Mouse (Mus musculus) left cerebral cortex, postnatal 25 days (tissue): ENCODE results near the gene Fam53b. TPM values are rescaled to one million over a fixed set of nuclear protein-coding genes. Genes with fewer than 3 reads are reported as not detected.

Source experiments
- DNase-seq, 2 experiments: peaks; one replicate each; pipeline ENCODE4 v3.0.0; 2022; ENCODE audit warnings: low spot score in 2 of 2, mixed read lengths in 1 of 2
- intact Hi-C: fragments of 180-260 bp; cut with DNase I; formaldehyde crosslinking; loops from one replicate; pipeline ENCODE4 v1.15.1; 2025
- total RNA-seq, 2 experiments: library from RNA; stranded (reverse); gene quantifications; 2 replicates each; pipeline ENCODE4 v1.2.3; 2021

The Fam53b gene
- total RNA-seq, 2 experiments from 2014 or later, result 48.1 to 50.7 TPM

DNA sequence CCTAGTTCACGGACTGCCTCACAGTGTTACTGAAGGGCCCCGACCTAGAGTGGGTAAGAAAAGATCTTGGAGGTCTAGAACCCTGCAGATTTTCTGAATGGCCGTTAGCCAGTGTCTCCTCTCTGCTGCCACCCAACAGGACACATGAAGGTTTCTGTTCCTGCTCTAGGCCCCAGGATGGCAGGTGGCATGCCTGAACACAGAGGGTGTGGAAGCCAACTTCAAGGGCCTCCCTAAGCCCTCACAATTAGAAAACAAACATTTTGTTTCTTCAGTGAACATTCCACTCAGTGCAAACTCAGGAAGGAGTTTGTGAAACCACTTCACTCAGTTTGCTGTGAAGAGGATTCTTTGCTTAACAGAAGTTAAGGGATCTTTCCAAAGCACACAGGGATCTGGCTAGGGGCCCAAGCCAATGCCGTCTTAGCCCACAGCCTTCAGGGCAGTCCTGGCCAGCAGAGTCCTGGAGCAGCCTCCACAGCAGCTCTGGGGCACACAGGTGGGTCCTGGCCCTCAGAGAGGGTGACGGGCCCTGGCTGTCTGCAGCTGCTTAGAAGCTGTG lies 89.1 kb downstream of the Fam53b start:
- no peak for DNase-seq
- intact Hi-C loops, result no loop called here

DNA sequence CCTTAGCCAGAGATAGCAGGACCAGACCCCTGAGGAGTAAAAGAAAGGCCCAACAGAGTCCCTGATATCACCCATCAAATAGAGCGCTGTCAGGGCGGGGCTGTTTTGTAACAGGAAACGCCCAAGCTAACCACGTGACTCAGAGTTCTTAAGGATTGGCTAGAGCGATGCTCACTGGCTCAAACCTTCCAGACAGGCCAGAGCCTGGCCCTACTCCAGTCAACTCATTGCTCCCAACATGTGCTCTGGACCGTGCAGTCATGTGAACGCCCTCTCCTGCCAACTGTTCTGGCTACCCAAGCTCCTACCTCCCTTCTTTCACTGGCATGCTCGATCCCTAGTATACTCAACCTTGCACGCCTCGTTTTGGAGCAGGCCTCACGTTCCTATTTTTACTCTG lies 89.8 kb downstream of the Fam53b start:
- intact Hi-C loops, result no loop called here

DNA sequence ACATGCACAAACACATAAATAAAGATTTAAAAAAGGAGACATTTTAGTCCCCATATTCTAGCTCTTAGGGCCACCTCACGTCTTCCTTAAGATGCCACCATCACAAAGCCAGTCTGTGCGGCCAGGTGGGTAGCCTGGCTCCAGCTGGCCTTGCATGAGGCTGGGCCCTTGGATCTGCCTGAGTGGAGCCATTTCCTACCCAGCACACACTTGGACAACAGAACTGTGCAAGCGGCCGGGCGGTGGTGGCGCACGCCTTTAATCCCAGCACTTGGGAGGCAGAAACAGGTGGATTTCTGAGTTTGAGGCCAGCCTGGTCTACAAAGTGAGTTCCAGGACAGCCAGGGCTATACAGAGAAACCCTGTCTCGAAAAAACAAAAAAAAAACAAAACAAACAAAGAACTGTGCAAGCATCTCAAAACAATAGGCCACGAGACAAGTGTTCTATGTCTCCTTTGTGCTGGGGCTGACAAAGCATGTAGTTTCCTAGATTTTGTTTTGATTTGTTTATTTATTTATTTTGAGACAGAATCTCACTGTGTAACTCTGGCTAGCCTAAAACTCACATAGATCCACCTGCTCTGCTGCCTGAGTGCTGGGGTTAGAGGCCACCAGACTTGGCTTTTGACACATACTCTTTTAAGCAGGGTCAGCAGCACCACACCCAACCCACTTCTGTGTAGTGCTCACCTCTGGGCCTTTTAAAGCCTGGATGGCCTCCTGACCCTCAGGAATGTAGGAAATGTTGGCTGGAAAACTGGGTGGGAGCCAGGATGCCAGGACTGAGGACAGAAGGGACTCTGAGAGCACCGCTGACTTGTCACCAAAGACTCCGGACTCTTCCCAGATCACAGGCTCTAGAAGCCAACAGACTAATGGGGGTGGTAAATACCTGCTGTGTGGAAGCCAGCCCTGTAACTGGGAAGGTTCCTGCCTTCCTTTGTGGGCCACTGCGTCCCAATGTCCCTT lies 91.0 kb downstream of the Fam53b start:
- intact Hi-C loops, result no loop called here
- no peak for DNase-seq

More for the DNA sequence above, 89.8 kb downstream of the Fam53b start:
- DNase-seq, result peak in 1 of 2 experiments; percentile 57

DNA sequence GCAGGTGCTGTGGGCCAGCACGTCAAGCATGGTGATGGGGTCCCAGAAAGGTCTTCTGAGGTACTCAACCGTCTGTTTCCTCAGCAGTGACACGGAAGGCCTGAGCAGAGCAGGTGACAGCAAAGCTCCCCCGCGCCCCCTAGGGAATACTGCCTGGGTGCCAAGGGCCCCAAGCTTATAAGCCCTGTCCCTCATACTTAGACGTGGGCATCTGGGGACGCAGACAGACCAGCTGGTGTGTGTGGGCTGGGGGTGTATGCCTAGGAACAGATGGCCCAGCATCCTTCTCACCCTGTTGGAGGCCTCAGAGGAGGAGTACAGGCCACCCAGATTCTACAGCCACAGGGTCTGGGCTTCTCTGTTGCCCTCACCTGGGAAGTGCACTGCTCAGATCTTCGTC lies 93.1 kb downstream of the Fam53b start:
- intact Hi-C loops, result loop anchor here (2.0 kb wide), 1 partner anchor 68 kb away; no protein-coding TSS in a partner anchor
- DNase-seq, result peak in 1 of 2 experiments; percentile 80

DNA sequence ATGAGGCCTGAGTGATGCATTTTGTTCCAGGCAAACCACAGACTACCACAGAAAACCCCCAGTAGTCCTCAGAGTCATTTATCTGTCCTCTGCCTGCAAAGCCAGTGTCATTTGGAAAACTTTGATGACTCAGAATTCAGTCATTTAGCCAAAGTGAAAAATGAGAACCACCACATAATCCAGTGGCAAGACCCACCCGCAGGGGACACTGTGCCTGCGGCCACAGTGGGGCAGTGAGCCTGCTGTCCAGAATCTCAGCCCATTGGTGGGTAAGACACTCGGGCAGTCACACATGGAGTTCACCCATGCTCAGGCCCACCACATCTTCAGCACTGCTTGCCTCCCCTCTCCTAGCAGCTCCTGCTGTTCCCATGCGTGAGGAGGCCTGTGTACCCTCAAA lies 94.1 kb downstream of the Fam53b start:
- intact Hi-C loops, result no loop called here
- DNase-seq, result no peak

DNA sequence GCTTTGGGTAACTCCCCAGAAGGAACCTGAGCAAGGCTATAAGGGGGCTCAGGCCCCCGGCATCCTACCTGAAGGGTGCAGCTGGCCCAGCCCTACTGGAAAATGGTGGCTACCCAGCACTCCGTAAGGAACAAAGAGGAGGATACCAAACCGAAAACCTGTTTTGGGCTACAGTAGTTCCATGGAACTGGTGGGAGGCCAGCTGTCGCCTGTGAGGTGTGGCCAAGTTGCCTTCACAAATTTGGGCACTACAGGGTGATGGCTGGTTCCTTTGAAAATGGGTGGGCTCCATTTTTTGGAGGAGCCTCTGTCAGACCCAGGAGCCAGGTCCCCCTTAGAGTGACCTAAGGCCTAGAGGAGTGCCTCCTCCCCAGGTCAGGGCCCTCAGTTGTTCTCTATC lies 98.4 kb downstream of the Fam53b start:
- DNase-seq, result no peak
- intact Hi-C loops, result no loop called here

DNA sequence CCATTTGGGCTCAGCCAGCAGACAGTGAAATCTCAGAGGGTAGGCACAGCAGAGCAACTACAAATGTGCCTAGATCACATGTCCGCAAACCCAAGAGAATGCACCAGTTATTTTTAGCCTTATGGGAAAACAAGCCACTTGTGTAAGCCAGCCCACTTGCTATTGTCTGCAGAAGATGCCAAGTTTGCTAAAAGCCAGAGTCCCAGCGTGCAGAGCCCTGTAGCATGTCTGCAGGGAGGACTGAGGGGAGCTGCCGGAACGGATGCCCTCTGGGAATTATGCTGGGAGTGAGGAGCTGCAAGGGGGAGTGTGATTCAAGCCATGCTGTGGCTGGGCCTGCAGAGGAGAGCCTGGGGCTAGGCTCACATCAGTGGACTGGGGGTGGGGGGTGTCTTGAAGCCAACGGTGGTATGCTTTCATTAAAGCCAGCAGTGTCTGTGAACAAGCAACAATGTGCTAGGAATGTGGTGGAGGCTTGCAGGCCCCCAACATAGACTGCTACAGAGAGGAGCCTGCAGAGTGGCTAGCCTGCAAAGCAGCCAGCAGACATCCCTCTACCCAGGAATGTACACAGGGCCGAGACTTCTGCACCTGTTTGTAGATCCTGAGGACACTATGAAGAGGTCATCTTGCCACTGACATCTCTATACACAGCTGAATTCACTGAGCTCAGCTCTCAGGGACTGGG lies 99.3 kb downstream of the Fam53b start:
- DNase-seq, result peak; percentile 59 to 82
- intact Hi-C loops, result loop anchor here (5.0 kb wide), 1 partner anchor 57 kb away; no protein-coding TSS in a partner anchor

DNA sequence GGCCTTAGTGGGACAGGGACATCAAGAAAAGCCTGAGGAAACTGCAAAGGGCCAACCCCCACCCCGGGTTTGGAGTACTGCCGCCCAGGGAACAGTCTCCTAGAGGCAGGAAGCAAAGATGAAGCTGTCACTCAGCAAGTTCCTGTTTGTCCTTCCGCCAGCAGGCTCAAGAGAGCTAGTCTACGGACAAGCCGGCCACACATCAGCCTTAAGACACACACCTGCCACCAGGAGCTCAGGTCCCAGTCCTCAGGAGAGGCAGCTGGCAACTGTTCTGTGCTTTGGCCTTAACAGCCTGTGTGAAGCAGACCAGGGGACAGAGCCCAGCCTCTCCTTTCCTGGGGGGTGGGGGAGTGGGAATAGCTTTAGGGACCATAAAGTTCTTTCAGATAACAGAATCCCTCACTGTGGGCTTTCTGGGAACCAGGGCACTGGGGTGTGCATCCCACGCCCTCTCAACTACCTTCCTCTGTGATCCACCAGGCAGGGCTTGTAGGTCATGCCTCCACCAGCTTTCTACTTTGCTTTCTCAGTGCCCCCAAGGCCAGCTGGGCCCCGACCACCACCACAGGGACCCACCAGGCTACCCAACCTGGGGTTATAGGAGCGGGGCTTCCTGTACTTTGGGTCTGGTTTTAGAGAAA lies 100.1 kb downstream of the Fam53b start:
- DNase-seq, result peak in 1 of 2 experiments; percentile 39
- intact Hi-C loops, result loop anchor here (5.0 kb wide), 1 partner anchor 56 kb away; no protein-coding TSS in a partner anchor

DNA sequence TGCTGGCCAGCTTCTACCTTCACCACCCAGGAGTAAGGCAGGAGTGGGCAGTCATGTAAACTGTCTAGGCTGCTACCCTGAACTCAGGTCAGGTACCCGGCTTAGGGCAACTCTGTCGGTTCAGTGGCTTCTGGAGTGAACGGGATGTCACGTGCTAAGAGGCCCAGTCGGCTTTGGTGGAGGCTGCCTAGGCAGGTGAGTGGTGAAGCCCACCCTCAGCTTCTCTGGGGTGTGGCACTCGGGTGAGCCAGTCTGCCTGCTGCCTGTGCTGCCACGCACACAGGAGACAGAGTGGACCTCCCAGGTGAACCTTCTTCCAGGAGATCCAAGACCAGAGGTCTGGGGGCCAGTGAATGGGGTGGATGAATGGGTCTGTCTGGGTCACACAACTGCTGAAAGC lies 100.7 kb downstream of the Fam53b start:
- intact Hi-C loops, result loop anchor here (5.0 kb wide), 1 partner anchor 56 kb away; no protein-coding TSS in a partner anchor
- no peak for DNase-seq

DNA sequence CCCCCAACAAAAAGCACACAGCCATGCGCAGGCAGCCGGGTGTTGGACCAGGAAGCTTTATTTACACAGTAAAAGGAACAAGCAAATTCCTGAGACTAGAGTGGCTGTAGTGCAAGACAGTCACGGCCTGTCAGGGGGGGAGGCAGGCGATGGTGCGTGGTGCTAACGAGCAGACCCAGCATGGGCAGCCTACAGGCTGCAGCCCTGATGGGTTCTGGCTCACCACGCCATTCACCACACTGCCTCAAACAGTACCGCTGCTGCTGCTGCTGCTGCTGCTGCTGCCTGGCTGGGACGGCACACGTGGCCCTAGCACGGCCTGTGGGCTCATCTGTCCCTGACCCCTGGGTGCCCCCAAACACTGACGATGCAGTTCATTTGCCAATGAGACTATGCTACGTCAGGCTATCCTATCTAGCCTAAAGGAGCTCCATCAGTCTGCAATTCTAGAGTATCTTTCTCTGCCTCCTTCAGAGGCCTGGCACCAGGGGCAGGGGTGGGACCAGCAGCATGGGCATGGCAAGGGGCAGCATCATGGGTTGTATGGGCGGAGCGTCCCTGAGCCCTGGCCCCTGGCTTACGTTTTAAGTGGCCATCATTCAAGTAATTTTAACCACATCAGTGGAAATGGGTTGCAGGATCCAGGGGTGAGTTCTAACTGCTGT lies 101.5 kb downstream of the Fam53b start:
- intact Hi-C loops, result loop anchor here (5.0 kb wide), 1 partner anchor 55 kb away; no protein-coding TSS in a partner anchor
- DNase-seq, result no peak

DNA sequence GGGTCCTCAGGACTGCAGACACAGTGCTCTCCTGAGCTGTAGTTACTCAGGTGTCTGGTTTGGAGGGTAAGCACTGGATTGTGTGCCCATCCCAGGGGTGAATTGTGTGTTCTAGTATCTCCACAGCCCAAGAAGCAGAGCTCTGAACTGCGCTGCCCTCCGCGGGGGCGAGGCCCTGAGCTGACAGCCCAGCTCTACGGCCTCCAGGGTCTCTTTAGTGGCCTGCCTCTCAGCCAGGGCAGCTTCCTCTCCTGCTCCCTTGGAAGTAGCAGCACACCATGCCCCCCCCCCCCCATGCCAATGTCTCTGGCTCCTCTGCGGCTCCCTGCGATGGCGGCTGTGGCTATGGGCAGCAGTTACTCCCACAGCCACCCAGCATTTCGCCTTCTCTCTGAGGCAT lies 102.1 kb downstream of the Fam53b start:
- DNase-seq, result no peak
- intact Hi-C loops, result loop anchor here (5.0 kb wide), 1 partner anchor 54 kb away; no protein-coding TSS in a partner anchor

DNA sequence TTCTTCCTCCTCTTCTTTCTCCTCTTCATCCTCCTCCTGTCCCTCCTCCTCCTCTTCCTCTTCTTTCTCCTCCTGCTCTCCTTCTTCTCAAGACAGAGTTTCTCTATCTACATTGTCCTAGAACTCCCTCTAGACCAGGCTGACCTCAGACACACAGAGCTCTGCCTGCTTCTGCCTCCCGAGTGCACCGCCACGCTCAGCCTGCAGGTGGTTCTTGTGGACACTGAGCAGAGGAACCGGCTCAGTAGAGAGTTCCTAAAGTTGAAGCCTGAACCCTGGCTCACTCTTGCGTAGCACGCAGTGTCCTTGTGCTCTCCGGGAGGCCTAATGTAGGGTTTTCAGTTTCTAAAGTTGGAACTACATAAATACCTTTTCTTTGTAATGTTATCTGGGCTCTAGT lies 108.6 kb downstream of the Fam53b start:
- DNase-seq, result no peak

DNA sequence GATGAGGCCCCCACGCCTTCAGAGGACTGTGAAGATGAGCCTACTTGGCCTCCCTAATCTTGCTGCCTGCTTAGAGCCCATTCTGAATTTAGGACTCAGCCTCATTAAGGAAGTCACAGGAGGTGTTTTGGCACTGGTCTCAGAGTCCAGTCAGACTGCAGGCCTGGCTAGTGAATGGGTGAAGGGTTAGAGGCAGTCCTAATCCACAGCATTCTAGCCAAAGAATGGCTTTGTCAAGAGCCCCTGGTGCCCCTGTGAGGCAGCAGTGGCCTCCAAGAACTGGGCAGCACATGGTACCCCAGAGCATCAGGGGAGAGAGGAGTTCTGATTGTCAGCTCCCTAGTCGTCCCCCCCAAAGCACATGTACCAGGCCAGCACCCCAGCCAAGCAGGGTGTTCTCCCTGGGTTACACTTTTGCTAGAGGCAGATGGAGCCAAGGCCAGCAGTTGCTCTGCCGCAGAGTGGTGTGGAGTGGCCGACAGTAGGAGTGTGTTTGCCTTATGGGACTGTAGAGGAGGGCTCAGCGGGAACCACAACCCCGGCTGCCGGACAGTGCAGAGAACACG lies 109.3 kb downstream of the Fam53b start:
- intact Hi-C loops, result no loop called here
- no peak for DNase-seq

More for the DNA sequence above, 108.6 kb downstream of the Fam53b start:
- intact Hi-C loops, result no loop called here

DNA sequence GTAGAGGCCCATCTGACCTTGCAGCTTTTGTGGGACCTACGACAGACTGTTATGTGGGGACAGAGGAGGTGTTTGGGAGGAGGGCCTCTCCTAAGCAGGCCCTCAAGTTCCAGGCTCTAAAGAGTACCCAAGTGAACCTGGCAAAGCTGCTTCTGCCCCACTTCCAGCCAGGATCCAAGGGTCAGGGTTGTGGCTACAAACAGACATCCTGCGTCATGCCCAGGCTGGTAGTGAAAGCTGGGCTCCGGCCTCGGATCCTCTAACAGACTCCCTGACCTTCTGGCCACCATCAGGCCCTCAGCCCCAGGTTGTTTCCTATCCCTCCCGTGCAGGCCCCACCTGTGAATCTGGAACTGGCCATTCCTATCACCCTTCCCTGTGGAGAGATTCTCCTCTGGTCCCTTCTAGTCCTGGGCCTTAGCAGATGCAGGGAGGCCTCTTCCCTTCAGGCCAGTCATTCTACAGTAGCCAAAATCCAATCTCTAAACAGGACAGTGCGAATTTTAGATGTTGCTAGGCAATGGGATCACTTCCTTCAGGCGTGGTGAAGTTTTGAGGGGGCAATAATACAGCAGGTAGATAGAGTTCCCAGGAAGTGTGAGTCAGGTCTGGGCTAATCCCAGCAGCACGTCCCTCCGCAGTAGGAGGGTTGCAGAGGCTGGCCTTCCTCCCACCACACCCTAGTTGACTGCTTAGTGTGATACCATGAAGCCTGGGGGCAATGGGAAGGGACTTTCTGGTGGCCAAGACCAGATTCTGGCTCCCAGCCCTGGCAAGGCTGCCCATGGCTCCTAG lies 110.0 kb downstream of the Fam53b start:
- DNase-seq, result no peak
- intact Hi-C loops, result no loop called here

DNA sequence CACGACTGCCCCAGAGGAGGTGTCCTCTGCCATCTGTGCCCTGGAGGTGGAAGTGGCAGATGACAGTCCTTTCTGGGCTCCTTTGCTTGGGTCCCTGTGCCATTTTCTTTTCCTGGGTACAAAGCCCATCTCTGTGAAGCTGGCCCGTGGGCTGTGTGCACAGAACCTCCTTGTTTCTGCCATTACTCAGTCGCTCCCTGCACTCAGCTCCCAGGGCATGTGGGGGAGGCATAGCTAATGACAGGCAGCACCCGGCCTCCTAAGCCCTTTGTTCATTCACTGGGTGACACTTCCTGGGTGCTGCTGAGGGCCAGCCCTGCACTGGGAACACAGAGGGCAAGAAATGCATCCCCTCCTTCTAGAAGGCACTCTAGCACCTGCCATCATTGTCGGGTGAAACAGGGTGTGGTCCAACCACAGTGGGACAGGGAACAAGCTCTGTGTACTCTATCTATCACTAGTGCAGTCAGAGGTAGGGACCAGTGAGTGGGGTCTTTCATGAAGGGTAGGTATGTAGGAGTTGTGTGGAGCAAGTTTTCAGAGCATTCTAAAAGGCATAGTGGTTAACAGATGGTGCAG lies 111.1 kb downstream of the Fam53b start:
- DNase-seq, result no peak
- intact Hi-C loops, result no loop called here

DNA sequence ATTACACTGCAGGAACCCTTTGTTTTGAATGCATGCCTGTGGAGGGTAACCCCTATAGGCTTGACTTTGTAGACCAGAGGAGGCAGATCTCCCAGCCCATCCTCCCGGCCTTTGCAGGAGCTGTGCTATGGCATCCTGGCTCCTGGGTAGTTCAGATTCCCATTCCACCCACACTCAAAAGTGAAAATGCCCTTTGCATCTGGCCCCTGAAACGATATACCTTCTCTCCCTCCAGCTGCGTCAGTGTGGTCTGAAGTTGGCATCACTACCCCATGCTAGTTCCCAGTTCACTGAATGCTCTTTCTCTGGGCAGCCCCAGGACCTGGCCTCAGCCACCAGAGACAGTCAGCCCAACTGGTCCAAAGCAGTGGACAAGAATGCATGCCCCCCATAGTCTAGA lies 111.7 kb downstream of the Fam53b start:
- DNase-seq, result no peak
- intact Hi-C loops, result no loop called here

DNA sequence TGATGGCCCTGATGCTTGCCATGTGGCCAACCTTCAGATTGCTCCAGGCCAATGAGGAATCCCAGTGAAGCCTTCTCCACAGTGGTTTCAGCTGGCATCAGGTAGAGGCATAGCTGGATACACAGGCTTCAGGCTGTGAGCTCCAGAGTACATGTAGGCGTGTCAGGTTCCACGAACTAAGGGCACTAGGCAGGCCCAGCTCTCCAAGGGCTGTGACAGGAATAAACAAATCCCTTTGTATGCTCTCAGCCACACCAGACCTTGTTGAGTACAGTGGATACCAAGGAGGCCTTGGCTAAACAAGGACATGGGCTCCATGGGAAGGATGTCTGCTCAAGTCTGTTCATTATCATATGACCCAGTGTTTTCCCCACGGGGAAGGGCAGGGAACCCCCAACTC lies 112.3 kb downstream of the Fam53b start:
- no peak for DNase-seq
- intact Hi-C loops, result no loop called here

DNA sequence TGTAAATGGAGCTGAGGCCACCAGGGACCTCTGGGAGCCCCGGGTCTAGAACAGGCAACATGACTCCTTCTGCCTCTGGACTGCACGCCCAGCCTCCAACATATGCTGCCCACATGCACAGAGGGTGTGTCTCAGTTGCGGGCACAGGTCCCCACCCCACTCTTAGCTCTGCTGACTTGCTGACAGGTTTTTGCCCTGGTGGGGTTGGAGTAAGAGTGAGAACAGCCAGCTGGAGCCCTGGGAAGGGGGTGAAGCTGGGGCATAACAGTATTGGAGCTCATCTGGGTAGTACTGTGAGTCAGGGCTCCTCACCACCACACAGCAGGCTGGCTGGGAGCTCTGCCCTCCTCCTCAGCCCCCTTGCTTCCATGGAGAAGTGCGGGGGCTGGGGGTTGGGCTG lies 113.6 kb downstream of the Fam53b start:
- no peak for DNase-seq
- intact Hi-C loops, result no loop called here
